Mouse (Mus musculus): Measurements from ENCODE around the gene Islr2. TPM values are rescaled to one million over a fixed set of nuclear protein-coding genes. Genes with fewer than 3 reads are reported as not detected.

Gene Islr2
- polyA plus RNA-seq, 1 experiment from 2014 or later: 0.15 TPM

DNA sequence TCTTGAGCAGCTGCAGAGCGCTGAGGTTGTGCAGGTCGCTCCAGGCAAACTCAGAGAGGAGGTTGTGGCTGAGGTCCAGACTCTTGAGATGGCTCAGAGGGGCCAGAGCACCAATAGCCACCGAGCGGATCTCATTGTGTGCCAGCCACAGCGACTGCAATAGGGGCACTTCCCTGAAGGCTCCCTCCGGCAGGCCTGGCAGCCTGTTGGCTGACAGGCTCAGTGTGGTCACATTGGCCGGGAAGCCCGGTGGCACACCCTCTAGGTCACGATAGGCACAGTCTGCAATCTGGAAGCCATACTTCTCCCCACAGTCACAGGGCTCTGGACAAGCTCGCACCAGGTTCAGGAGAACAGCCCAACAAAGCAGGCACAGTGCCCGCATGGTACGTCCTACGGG, 46.3 kb downstream of the Islr2 start:
- H3K4me3 ChIP-seq: peak overlapping the region; percentile 29
- no peak for ATAC-seq (ENCODE audit: borderline replicate concordance, extremely low read depth, low FRiP score, low TSS enrichment)
- H3K4me1 ChIP-seq: peaks cover 76% of the 10 kb centered on the region
- peak overlapping the region; percentile 23 for H3K9ac ChIP-seq
- H3K4me2 ChIP-seq: peak overlapping the region; percentile 59
- H3K27ac ChIP-seq: peak overlapping the region; percentile 97
- no peaks in the 10 kb centered on the region for H3K27me3 ChIP-seq
- WGBS: 49% methylated on average over 13 of the region's 13 CpGs
- no peaks in the 10 kb centered on the region for H3K9me3 ChIP-seq
- no peaks in the 10 kb centered on the region for H3K36me3 ChIP-seq

DNA sequence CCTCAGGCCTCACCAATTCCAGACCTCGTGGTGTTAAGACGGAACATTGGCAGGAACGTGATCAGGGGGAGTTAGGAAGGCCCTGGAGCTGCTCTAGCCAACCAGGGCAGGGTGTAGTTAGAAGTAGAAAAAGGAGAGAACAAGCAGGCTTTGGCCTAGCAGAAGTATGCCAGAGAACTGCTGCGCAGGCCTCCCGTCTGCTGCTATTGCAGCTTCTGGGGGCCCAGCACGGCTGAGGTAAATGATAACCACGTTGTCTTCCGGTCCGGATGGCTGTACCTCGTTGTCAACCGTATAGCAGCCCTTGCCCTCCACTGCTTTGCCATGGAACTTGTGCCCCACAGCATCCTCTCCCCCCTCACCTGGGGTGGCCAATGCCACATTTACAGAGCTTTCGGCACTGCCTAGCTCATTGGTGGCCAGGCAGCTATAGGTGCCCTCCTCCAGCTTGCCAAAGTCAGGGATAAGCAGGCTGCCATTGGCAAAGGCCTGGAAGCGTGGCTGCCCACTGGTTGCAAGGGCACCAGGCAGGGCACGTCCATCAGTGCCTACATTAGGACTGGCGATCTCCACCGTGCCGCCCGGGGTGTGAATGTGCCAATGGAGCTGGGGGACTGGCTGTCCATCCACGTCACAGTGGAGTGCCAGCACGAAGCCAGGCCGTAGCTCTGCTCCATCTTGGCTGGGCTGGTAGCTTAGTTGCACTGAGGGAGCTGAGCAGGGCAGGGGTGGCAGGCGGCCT, 47.1 kb downstream of the Islr2 start:
- Histone ChIP-seq H3K27ac (peak overlapping the region; percentile 97; the same call in 1 of the 2 replicates), H3K4me1 (peaks cover 78% of the 10 kb centered on the region), H3K27me3 (no peaks in the 10 kb centered on the region), H3K4me2 (peak overlapping the region; percentile 59), H3K4me3 (peak overlapping the region; percentile 29), H3K36me3 (no peaks in the 10 kb centered on the region), H3K9ac (0 out of 2 replicates have a peak overlapping the region, but pooled peaks have one; percentile 8), H3K9me3 (no peaks in the 10 kb centered on the region)
- WGBS: 82% methylated on average over 22 of the region's 22 CpGs
- no peak for ATAC-seq (ENCODE audit: borderline replicate concordance, extremely low read depth, low FRiP score, low TSS enrichment)

DNA sequence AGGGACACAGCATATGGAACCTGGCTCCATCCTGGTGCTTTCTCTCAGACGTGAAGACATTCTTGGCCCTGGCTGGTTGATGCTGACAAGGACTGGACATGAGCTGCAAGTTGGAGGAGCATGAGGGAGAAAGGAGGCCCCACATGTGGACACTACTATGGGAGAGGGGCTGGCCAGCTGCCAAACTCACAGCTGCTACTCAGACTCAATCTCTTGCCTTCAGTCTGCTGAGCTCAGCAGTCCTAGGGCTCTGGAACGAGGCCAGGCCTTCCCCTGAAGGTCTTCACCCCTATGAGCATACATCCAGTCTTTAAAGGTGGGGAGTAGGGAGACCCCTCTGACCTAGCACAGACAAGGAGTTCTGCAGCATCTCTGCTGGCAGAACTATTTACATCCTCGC, 48.8 kb downstream of the Islr2 start:
- no peak overlapping the region for H3K4me3 ChIP-seq
- no peaks in the 10 kb centered on the region for H3K9me3 ChIP-seq
- no peaks in the 10 kb centered on the region for H3K36me3 ChIP-seq
- H3K27ac ChIP-seq: peak overlapping the region; percentile 66
- peak overlapping the region; percentile 59 for H3K4me2 ChIP-seq
- ATAC-seq (ENCODE audit: borderline replicate concordance, extremely low read depth, low FRiP score, low TSS enrichment): peak; percentile 60; the same call in 1 of the 2 replicates
- H3K9ac ChIP-seq: no peak overlapping the region
- WGBS: 23% methylated on average over 3 of the region's 3 CpGs
- H3K4me1 ChIP-seq: peaks cover 76% of the 10 kb centered on the region
- H3K27me3 ChIP-seq: no peaks in the 10 kb centered on the region

DNA sequence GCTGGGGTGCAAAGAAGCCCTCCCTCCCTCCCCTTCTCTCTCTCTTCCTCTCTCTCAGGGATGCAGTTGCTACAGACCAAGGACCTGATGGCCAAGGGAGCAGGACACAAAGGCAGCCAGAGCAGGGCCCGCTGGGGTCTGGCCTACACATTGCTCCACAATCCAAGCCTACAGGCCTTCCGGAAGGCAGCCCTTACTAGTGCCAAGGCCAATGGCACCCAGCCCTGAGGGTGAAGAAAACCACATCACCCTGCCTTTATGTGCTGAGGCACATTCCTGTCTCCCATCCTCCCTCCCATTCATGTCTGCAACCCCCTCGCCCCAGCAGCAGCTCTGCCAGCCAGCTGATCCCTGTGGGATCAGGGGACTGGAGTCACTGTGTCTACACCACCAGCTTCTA, 51.0 kb downstream of the Islr2 start:
- Histone ChIP-seq H3K9ac (no peak overlapping the region), H3K4me3 (no peak overlapping the region), H3K4me1 (peaks cover 53% of the 10 kb centered on the region), H3K4me2 (no peak overlapping the region), H3K9me3 (no peaks in the 10 kb centered on the region), H3K27me3 (no peaks in the 10 kb centered on the region), H3K27ac (peak overlapping the region; percentile 66), H3K36me3 (no peaks in the 10 kb centered on the region)
- WGBS: 69% methylated on average over 3 of the region's 3 CpGs
- ATAC-seq (ENCODE audit: borderline replicate concordance, extremely low read depth, low FRiP score, low TSS enrichment): no peak

DNA sequence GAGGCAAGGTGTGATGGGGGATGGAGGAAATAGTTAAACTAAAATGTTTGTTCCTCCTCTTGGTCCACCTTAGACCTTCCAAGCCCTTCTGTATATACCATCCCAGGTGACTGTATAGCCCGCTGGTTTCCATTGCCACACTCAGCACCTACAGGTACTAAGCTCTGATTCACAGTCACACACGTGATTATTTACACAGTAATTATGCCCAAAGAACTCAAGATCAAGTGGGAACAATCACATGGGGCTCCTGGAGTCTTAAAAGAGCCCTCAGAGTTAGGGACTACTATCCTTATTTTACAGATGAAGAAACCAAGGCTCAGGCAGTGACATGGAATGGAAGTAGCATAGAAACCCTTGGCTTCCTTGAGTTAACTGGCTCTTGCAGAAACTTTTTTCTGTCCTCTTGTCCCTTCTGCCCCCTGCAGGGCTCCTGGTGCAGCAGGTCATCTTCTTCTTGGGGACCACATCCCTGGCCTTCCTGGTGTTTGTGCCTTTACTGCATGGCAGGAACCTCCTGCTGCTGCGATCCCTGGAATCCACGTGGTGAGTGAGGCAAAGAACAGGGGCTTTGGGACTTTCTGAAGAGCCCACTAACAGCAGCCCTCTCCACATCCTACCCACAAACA, 53.3 kb downstream of the Islr2 start:
- no peak overlapping the region for H3K9ac ChIP-seq
- no peak overlapping the region for H3K27ac ChIP-seq
- WGBS: 50% methylated on average over 4 of the region's 4 CpGs
- H3K9me3 ChIP-seq: no peaks in the 10 kb centered on the region
- ATAC-seq (ENCODE audit: borderline replicate concordance, extremely low read depth, low FRiP score, low TSS enrichment): no peak
- no peaks in the 10 kb centered on the region for H3K27me3 ChIP-seq
- no peak overlapping the region for H3K4me3 ChIP-seq
- H3K4me1 ChIP-seq: peaks cover 31% of the 10 kb centered on the region
- no peak overlapping the region for H3K4me2 ChIP-seq
- H3K36me3 ChIP-seq: no peaks in the 10 kb centered on the region

DNA sequence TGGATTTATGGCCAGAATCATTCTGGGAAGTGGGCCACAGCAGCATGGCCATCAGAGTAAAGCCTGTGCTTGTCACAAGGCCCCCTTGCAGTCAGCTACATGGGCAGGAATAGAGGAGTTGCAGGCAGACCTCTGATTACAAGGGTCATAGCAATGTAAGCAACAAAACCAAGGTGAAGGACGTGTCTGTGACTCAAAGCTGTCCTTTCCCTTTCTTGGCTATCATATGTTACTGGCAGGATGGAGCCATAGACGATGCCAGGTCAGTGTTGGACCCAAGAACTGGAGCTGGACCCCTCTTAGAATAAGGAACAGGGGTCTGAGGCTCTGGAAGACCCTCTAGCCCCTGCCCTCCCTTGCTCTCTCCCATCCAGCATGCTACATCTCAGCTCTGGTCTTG, 55.3 kb downstream of the Islr2 start:
- Histone ChIP-seq H3K27ac (no peak overlapping the region), H3K9me3 (no peaks in the 10 kb centered on the region), H3K4me1 (peaks cover 22% of the 10 kb centered on the region), H3K27me3 (no peaks in the 10 kb centered on the region), H3K4me2 (no peak overlapping the region), H3K4me3 (no peak overlapping the region), H3K9ac (no peak overlapping the region), H3K36me3 (no peaks in the 10 kb centered on the region)
- no peak for ATAC-seq (ENCODE audit: borderline replicate concordance, extremely low read depth, low FRiP score, low TSS enrichment)
- WGBS: 41% methylated on average over 2 of the region's 2 CpGs

Small RNAs within 50 kb of the gene (microRNA-seq; reads per million reads assigned to microRNA genes)
- not detected for gene Mir6385

Other genes starting within 250 kb of the Islr2 start
- gene Cyp11a1, start 197.9 kb downstream of the Islr2 start, polyA plus RNA-seq (2015; fragmentation: Nextera tagmentation; extraction: Ambion mirVana): 0.95 and 1.0 TPM in 2 replicates
- gene Stra6, start 140.5 kb downstream of the Islr2 start, polyA plus RNA-seq (2015; fragmentation: Nextera tagmentation; extraction: Ambion mirVana): 1.2 and 1.9 TPM in 2 replicates
- gene Ccdc33, start 85.5 kb downstream of the Islr2 start, polyA plus RNA-seq (2015; fragmentation: Nextera tagmentation; extraction: Ambion mirVana): 0.05 and 0.16 TPM in 2 replicates
- gene Islr, start within 50 bp of the Islr2 start, polyA plus RNA-seq (2015; fragmentation: Nextera tagmentation; extraction: Ambion mirVana): 89.5 and 89.6 TPM in 2 replicates
- gene Pml, start 45.5 kb upstream of the Islr2 start, polyA plus RNA-seq (2015; fragmentation: Nextera tagmentation; extraction: Ambion mirVana): 19.6 and 20.2 TPM in 2 replicates
- gene Stoml1, start 48.8 kb upstream of the Islr2 start, polyA plus RNA-seq (2015; fragmentation: Nextera tagmentation; extraction: Ambion mirVana): 30.1 and 30.3 TPM in 2 replicates
- gene Loxl1, start 108.9 kb upstream of the Islr2 start, polyA plus RNA-seq (2015; fragmentation: Nextera tagmentation; extraction: Ambion mirVana): 48.4 and 49.4 TPM in 2 replicates
- not detected in 2 replicates for gene Tbc1d21, start 166.1 kb upstream of the Islr2 start, polyA plus RNA-seq (2015; fragmentation: Nextera tagmentation; extraction: Ambion mirVana)